8 mouse cellular contexts compared by ENCODE assay signal in genomic region chr4:46126541-46126940, GRCm38 (mm10). TPM values are rescaled to one million over a fixed set of nuclear protein-coding genes. Genes with fewer than 3 reads are reported as not detected.
DNase-seq lines count a peak whose midpoint lies in the region; ATAC-seq and TF ChIP-seq lines count a peak whose summit lies in the region.

No protein-coding gene starts in this region.

- TF ChIP-seq CTCF in hindbrain, postnatal 0 days (IDR thresholded peaks at IDR 0.05; ENCODE audit: low read depth), result peak; percentile 98
- TF ChIP-seq CTCF in midbrain, postnatal 0 days (IDR thresholded peaks at IDR 0.05), result peak; percentile 98

- intact Hi-C loops in left cerebral cortex, postnatal 14 days (cut with DNase I), result loop anchor here (5.0 kb wide), 2 partner anchors 184 to 709 kb away; no protein-coding TSS in a partner anchor

- H3K9me3 ChIP-seq in neural tube, embryonic 15.5 days (replicated peaks), result no peaks in the 10 kb centered on the region
- H3K9me3 ChIP-seq in forebrain, embryonic 15.5 days, result no peaks in the 10 kb centered on the region
- H3K9me3 ChIP-seq in hindbrain, postnatal 0 days (ENCODE audit: low read length), result no peaks in the 10 kb centered on the region
- no peaks in the 10 kb centered on the region for H3K9me3 ChIP-seq in midbrain, postnatal 0 days (ENCODE audit: low read length)

- no peak overlapping the region for H3K4me2 ChIP-seq in neural tube, embryonic 15.5 days
- H3K4me2 ChIP-seq in forebrain, embryonic 15.5 days (replicated peaks), result no peak overlapping the region
- no peak overlapping the region for H3K4me2 ChIP-seq in hindbrain, postnatal 0 days (ENCODE audit: low read depth, low read length)
- no peak overlapping the region for H3K4me2 ChIP-seq in midbrain, postnatal 0 days (ENCODE audit: low read depth, low read length, poor library complexity, severe bottlenecking)

- no peaks in the 10 kb centered on the region for H3K27me3 ChIP-seq in neural tube, embryonic 15.5 days (replicated peaks)
- no peaks in the 10 kb centered on the region for H3K27me3 ChIP-seq in forebrain, embryonic 15.5 days
- no peaks in the 10 kb centered on the region for H3K27me3 ChIP-seq in hindbrain, postnatal 0 days (ENCODE audit: insufficient read depth, low read length)
- H3K27me3 ChIP-seq in midbrain, postnatal 0 days (ENCODE audit: insufficient read depth, low read length), result no peaks in the 10 kb centered on the region

- H3K4me1 ChIP-seq in neural tube, embryonic 15.5 days, result no peaks in the 10 kb centered on the region
- no peaks in the 10 kb centered on the region for H3K4me1 ChIP-seq in forebrain, embryonic 15.5 days
- no peaks in the 10 kb centered on the region for H3K4me1 ChIP-seq in hindbrain, postnatal 0 days (ENCODE audit: insufficient read depth, low read length)
- no peaks in the 10 kb centered on the region for H3K4me1 ChIP-seq in midbrain, postnatal 0 days (ENCODE audit: insufficient read depth, low read length)

- DNase-seq in neural tube, embryonic 10.5 days (ENCODE audit: extremely low spot score, low spot score), result peak; percentile 63
- peak; percentile 68 for DNase-seq in c-Kit-positive CD71-positive TER-119-positive erythroid progenitor cells, embryonic 14.5 days (ENCODE audit: low spot score)
- peak; percentile 89 for DNase-seq in hindbrain, postnatal 0 days (ENCODE audit: low spot score)
- DNase-seq in left cerebral cortex, postnatal 14 days (ENCODE audit: low spot score in 2 of 2), result peak; percentile 85 to 90
- peak; percentile 90 for DNase-seq in midbrain, postnatal 0 days (ENCODE audit: low spot score)
- DNase-seq in spleen, postnatal 4 days (ENCODE audit: low spot score in 2 of 2), result peak; percentile 68 to 85

- no peak overlapping the region for H3K9ac ChIP-seq in neural tube, embryonic 15.5 days (replicated peaks)
- no peak overlapping the region for H3K9ac ChIP-seq in forebrain, embryonic 15.5 days (replicated peaks)
- no peak overlapping the region for H3K9ac ChIP-seq in hindbrain, postnatal 0 days (replicated peaks; ENCODE audit: low read length)
- H3K9ac ChIP-seq in midbrain, postnatal 0 days (replicated peaks; ENCODE audit: low read length, poor library complexity, severe bottlenecking), result no peak overlapping the region

- ATAC-seq in neural tube, embryonic 15.5 days (ENCODE audit: low FRiP score), result no peak; the same call in 1 of the 2 replicates
- ATAC-seq in forebrain, embryonic 15.5 days (replicated peaks), result peak; percentile 71; the same call in 1 of the 2 replicates
- ATAC-seq in hindbrain, postnatal 0 days, result peak; percentile 74
- peak; percentile 34; the same call in 1 of the 2 replicates for ATAC-seq in midbrain, postnatal 0 days (ENCODE audit: low FRiP score)

- H3K27ac ChIP-seq in neural tube, embryonic 15.5 days (replicated peaks), result no peak overlapping the region
- H3K27ac ChIP-seq in forebrain, embryonic 15.5 days (replicated peaks), result no peak overlapping the region
- H3K27ac ChIP-seq in hindbrain, postnatal 0 days, result no peak overlapping the region
- H3K27ac ChIP-seq in midbrain, postnatal 0 days (ENCODE audit: low read depth, low read length), result no peak overlapping the region

- H3K36me3 ChIP-seq in neural tube, embryonic 15.5 days, result peaks cover 77% of the 10 kb centered on the region
- H3K36me3 ChIP-seq in forebrain, embryonic 15.5 days, result peaks cover 77% of the 10 kb centered on the region
- H3K36me3 ChIP-seq in hindbrain, postnatal 0 days (ENCODE audit: insufficient read depth, low read length), result peaks cover 51% of the 10 kb centered on the region
- peaks cover 37% of the 10 kb centered on the region for H3K36me3 ChIP-seq in midbrain, postnatal 0 days (ENCODE audit: insufficient read depth, low read length)

- WGBS in neural tube, embryonic 15.5 days, result 53% methylated on average over 2 of the region's 2 CpGs
- WGBS in forebrain, embryonic 15.5 days, result 44% methylated on average over 2 of the region's 2 CpGs
- WGBS in hindbrain, postnatal 0 days, result 45% methylated on average over 2 of the region's 2 CpGs
- 47% methylated on average over 2 of the region's 2 CpGs for WGBS in midbrain, postnatal 0 days

- no peak overlapping the region for H3K4me3 ChIP-seq in neural tube, embryonic 15.5 days (replicated peaks)
- no peak overlapping the region for H3K4me3 ChIP-seq in forebrain, embryonic 15.5 days
- no peak overlapping the region for H3K4me3 ChIP-seq in hindbrain, postnatal 0 days (ENCODE audit: low read length)
- H3K4me3 ChIP-seq in midbrain, postnatal 0 days (ENCODE audit: low read depth, low read length), result no peak overlapping the region

RNA-seq across cellular contexts. Expression of gene Ncbp1, which starts 11.9 kb away (rescaled TPM):
- 66.0 and 69.6 TPM in 2 replicates for polyA plus RNA-seq in neural tube, embryonic 15.5 days (2015; fragmentation: Nextera tagmentation; extraction: Ambion mirVana)
- polyA plus RNA-seq in forebrain, embryonic 15.5 days (2015; fragmentation: Nextera tagmentation; extraction: Ambion mirVana), result 99.1 and 101 TPM in 2 replicates
- 34.8 and 35.3 TPM in 2 replicates for total RNA-seq in hindbrain, postnatal 0 days (2014; rRNA removed)
- polyA plus RNA-seq in hindbrain, postnatal 0 days (2015; fragmentation: Nextera tagmentation; extraction: Ambion mirVana), result 44.7 and 46.2 TPM in 2 replicates
- 10 to 100 TPM; 48.8 to 53.2 TPM for total RNA-seq in left cerebral cortex, postnatal 14 days (2021)
- 33.4 and 41.8 TPM in 2 replicates for total RNA-seq in midbrain, postnatal 0 days (2014; rRNA removed)
- 45.1 and 45.9 TPM in 2 replicates for polyA plus RNA-seq in midbrain, postnatal 0 days (2015; fragmentation: Nextera tagmentation; extraction: Ambion mirVana)

RNA-seq across cellular contexts. Expression of gene Tstd2, which starts 12.0 kb away (rescaled TPM):
- polyA plus RNA-seq in neural tube, embryonic 15.5 days (2015; fragmentation: Nextera tagmentation; extraction: Ambion mirVana), result 27.9 and 30.8 TPM in 2 replicates
- polyA plus RNA-seq in forebrain, embryonic 15.5 days (2015; fragmentation: Nextera tagmentation; extraction: Ambion mirVana), result 36.8 and 41.3 TPM in 2 replicates
- 20.2 and 25.5 TPM in 2 replicates for total RNA-seq in hindbrain, postnatal 0 days (2014; rRNA removed)
- polyA plus RNA-seq in hindbrain, postnatal 0 days (2015; fragmentation: Nextera tagmentation; extraction: Ambion mirVana), result 18.5 and 22.4 TPM in 2 replicates
- 10 to 100 TPM; 12.9 to 18.1 TPM for total RNA-seq in left cerebral cortex, postnatal 14 days (2021)
- total RNA-seq in midbrain, postnatal 0 days (2014; rRNA removed), result 25.1 and 27.6 TPM in 2 replicates
- polyA plus RNA-seq in midbrain, postnatal 0 days (2015; fragmentation: Nextera tagmentation; extraction: Ambion mirVana), result 16.3 and 18.9 TPM in 2 replicates
